Mouse (Mus musculus) stomach, embryonic 14.5 days (tissue): ENCODE measurements around the gene Ckap4. TPM values are rescaled to one million over a fixed set of nuclear protein-coding genes. Genes with fewer than 3 reads are reported as not detected.
A peak's percentile ranks its signal among the peaks of the same experiment; 100 is the strongest.

Source experiments
- ATAC-seq: fragments of 200-750 bp; cut with Nextera tagmentation; 2 replicates; pipeline ENCODE4 v1.8.0; 2017; ENCODE audit warnings: low read depth, moderate TSS enrichment; ENCODE audit not compliant: insufficient number of reproducible peaks, insufficient read depth, low FRiP score
- H3K27ac ChIP-seq: fragments of 300-500 bp; sonication (generic); 2 replicates; pipeline ENCODE4 v1.5.1; 2014; ENCODE audit warnings: mild to moderate bottlenecking, low read length, moderate library complexity, mixed read lengths
- H3K27me3 ChIP-seq: fragments of 300-500 bp; sonication (generic); 2 replicates; pipeline ENCODE4 v1.6.1; 2014; ENCODE audit warnings: low read length, control low read depth, mixed read lengths; ENCODE audit not compliant: control insufficient read depth, insufficient read depth
- H3K36me3 ChIP-seq: fragments of 300-500 bp; sonication (generic); 2 replicates; pipeline ENCODE4 v1.6.1; 2014; ENCODE audit warnings: mild to moderate bottlenecking, control low read depth, low read length, moderate library complexity, mixed read lengths; ENCODE audit not compliant: control insufficient read depth, insufficient read depth
- H3K4me1 ChIP-seq: fragments of 300-500 bp; sonication (generic); 2 replicates; pipeline ENCODE4 v1.6.1; 2014; ENCODE audit warnings: low read length, control low read depth, mixed read lengths; ENCODE audit not compliant: control insufficient read depth, insufficient read depth
- H3K4me2 ChIP-seq: fragments of 300-500 bp; sonication (generic); replicated peaks from 2 replicates; pipeline ENCODE4 v1.6.1; 2014; ENCODE audit warnings: low read depth, low read length, control low read depth
- H3K4me3 ChIP-seq: fragments of 300-500 bp; sonication (generic); 2 replicates; pipeline ENCODE4 v1.5.1; 2014; ENCODE audit warnings: low read depth, low read length, control low read depth
- H3K9ac ChIP-seq: fragments of 300-500 bp; sonication (generic); replicated peaks from 2 replicates; pipeline ENCODE4 v1.6.1; 2014; ENCODE audit warnings: low read depth, mild to moderate bottlenecking, control low read depth, low read length, moderate library complexity, mixed read lengths
- H3K9me3 ChIP-seq: fragments of 300-500 bp; sonication (generic); 2 replicates; pipeline ENCODE4 v1.6.1; 2016; ENCODE audit warnings: low read depth, low read length, control low read depth; ENCODE audit not compliant: control insufficient read depth
- WGBS: fragments of 180-500 bp; shearing (Covaris S2); extraction: QIAGEN DNeasy Blood & Tissue Kit; methylation state at CpG from one replicate; pipeline ENCODE4 v1.1.7; 2014; 5-methylcytosine and 5-hydroxymethylcytosine counted together
- polyA plus RNA-seq: library from polyadenylated mRNA; unstranded; fragments of >200 nt; fragmentation: Nextera tagmentation; extraction: Ambion mirVana; gene quantifications from 2 replicates; pipeline ENCODE4 v1.2.1, GENCODE M21; 2014

Gene Ckap4
- polyA plus RNA-seq, 1 experiment from 2014 or later: 89.3 TPM

- no peaks in the 10 kb centered on the region for H3K27me3 ChIP-seq
- peaks cover 3% of the 10 kb centered on the region; the same call in 1 of the 2 replicates for H3K9me3 ChIP-seq
- H3K36me3 ChIP-seq: no peaks in the 10 kb centered on the region
- WGBS: 39% methylated on average over 6 of the region's 6 CpGs
- H3K9ac ChIP-seq: no peak overlapping the region
- ATAC-seq: peak; percentile 63; the same call in 1 of the 2 replicates
- peak overlapping the region; percentile 58 for H3K27ac ChIP-seq
- no peak overlapping the region for H3K4me3 ChIP-seq
- H3K4me2 ChIP-seq: no peak overlapping the region
- H3K4me1 ChIP-seq: no peaks in the 10 kb centered on the region
These were observed 20.6 kb upstream of the Ckap4 start for GRCm38 (mm10) chr10:84554291-84555009.

DNA sequence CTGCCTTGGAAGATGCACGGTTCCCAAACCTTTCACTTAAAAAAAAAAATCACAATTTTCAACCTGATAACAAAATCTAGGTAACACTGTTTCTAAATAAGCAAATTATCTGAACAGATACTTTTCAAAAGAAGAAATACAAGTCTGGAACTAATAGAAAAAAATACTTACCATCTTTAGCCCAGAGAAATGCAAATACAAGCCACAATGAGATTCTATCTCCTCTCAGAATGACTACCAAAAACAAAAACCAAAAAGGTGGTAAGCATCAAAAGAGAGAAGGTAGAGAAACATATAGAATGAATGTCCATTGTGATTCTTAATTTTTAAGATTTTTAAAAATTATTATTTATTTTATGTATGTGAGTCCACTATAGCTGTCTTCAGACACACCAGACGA, 18.6 kb upstream of the Ckap4 start:
- no peaks in the 10 kb centered on the region for H3K4me1 ChIP-seq
- H3K27ac ChIP-seq: no peak overlapping the region
- H3K4me2 ChIP-seq: no peak overlapping the region
- no peak overlapping the region for H3K9ac ChIP-seq
- no peaks in the 10 kb centered on the region for H3K27me3 ChIP-seq
- no peaks in the 10 kb centered on the region for H3K36me3 ChIP-seq
- H3K4me3 ChIP-seq: no peak overlapping the region
- H3K9me3 ChIP-seq: no peaks in the 10 kb centered on the region
- no peak for ATAC-seq
- 89% methylated on average over 2 of the region's 2 CpGs for WGBS

DNA sequence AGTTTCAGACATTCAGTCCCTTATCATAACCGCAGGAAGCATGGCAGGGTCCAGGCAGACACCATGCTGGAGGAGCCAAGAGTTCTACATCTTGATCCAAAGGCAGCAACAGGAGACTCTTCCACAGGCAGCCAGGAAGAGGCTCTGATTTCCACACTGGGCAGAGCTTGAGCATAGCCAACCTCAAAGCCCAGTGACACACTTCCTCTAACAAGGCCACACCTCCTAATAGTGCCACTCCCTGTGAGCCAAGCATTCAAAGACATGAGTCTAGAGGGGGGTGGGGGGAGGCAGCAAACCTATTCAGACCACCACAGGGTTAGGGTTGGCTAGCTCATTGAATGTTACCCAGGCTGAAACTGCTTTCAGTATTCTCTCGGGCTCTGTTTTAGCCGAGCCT, 18.0 kb upstream of the Ckap4 start:
- no peak for ATAC-seq
- Histone ChIP-seq H3K4me1 (no peaks in the 10 kb centered on the region), H3K9me3 (no peaks in the 10 kb centered on the region), H3K27me3 (no peaks in the 10 kb centered on the region), H3K9ac (no peak overlapping the region), H3K4me2 (no peak overlapping the region), H3K4me3 (no peak overlapping the region), H3K36me3 (no peaks in the 10 kb centered on the region), H3K27ac (no peak overlapping the region)
- WGBS: 94% methylated on average over 3 of the region's 3 CpGs

DNA sequence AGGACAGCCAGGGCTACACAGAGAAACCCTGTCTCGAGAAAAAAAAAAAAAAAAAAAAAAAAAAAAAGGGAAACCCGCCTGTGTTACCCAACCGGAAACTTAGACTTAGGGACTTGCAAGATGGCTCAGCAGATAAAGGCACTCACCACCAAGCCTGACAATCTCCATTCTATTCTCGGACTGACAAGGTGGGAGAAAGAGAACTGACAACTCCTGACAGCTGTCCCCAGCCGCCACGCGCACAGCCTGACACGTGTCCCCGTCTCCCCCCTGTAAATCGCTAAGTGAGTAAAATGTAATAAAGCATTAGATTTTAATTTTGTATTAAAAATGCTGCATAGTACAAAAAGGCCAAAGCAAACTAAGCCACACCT, 16.0 kb upstream of the Ckap4 start:
- Histone ChIP-seq H3K4me3 (no peak overlapping the region), H3K4me2 (no peak overlapping the region), H3K9me3 (no peaks in the 10 kb centered on the region), H3K9ac (no peak overlapping the region), H3K36me3 (no peaks in the 10 kb centered on the region), H3K4me1 (no peaks in the 10 kb centered on the region; the same call in 1 of the 2 replicates), H3K27me3 (no peaks in the 10 kb centered on the region), H3K27ac (no peak overlapping the region)
- ATAC-seq: no peak
- WGBS: 82% methylated on average over 10 of the region's 10 CpGs

- WGBS: 71% methylated on average over 17 of the region's 17 CpGs
- H3K9me3 ChIP-seq: no peaks in the 10 kb centered on the region
- no peak overlapping the region for H3K4me2 ChIP-seq
- ATAC-seq: no peak
- peaks cover 3% of the 10 kb centered on the region; the same call in 1 of the 2 replicates for H3K4me1 ChIP-seq
- H3K9ac ChIP-seq: no peak overlapping the region
- no peak overlapping the region for H3K4me3 ChIP-seq
- H3K36me3 ChIP-seq: no peaks in the 10 kb centered on the region
- H3K27me3 ChIP-seq: no peaks in the 10 kb centered on the region
- no peak overlapping the region for H3K27ac ChIP-seq
These were observed 15.5 kb upstream of the Ckap4 start for GRCm38 (mm10) chr10:84549146-84549919.

DNA sequence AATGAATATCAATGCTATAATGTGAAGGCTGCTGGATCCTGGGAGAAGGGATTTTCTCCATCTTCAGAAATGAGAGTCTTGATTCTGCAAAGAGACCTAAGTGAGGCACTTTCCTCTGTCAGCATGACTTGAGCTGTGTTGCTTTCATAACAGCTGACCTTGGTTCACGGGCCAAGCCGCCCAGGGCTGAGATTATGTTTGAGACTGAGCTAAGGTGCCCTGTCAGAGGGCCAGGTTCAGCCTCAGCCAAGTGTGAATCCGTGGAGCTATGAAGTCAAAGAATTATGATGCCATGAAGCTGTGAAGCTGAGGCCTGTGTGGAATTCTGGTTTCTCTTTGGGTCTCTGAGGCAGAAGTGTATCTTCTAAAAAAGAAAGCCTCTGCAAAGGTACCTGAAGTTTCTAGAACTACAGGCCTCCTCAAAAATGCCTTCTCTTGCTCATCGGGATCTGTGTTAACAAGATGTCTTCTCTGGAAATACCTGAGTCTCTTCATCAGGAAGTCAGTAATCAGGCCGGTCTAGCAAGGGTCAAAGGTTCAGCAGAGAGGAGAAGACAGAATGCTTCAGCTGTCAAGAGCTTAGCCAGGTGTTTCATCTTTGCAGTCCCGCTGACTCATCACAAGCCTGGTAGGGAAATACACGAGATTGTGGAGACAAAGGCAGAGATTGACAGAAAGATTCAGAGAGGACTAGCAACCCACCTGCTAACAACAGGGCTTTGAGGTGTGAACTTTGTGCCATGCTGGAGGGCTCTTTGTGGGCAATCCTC, 11.2 kb upstream of the Ckap4 start:
- 28% methylated on average over 7 of the region's 7 CpGs for whole genome bisulfite sequencing
- peak overlapping the region; percentile 48; the same call in 1 of the 2 replicates for H3K27ac ChIP-seq
- no peak overlapping the region for H3K9ac ChIP-seq
- peaks cover 3% of the 10 kb centered on the region; the same call in 1 of the 2 replicates for H3K4me1 ChIP-seq
- no peak for ATAC-seq
- no peaks in the 10 kb centered on the region for H3K9me3 ChIP-seq
- H3K4me3 ChIP-seq: no peak overlapping the region
- no peaks in the 10 kb centered on the region for H3K36me3 ChIP-seq
- no peaks in the 10 kb centered on the region for H3K27me3 ChIP-seq
- no peak overlapping the region for H3K4me2 ChIP-seq

DNA sequence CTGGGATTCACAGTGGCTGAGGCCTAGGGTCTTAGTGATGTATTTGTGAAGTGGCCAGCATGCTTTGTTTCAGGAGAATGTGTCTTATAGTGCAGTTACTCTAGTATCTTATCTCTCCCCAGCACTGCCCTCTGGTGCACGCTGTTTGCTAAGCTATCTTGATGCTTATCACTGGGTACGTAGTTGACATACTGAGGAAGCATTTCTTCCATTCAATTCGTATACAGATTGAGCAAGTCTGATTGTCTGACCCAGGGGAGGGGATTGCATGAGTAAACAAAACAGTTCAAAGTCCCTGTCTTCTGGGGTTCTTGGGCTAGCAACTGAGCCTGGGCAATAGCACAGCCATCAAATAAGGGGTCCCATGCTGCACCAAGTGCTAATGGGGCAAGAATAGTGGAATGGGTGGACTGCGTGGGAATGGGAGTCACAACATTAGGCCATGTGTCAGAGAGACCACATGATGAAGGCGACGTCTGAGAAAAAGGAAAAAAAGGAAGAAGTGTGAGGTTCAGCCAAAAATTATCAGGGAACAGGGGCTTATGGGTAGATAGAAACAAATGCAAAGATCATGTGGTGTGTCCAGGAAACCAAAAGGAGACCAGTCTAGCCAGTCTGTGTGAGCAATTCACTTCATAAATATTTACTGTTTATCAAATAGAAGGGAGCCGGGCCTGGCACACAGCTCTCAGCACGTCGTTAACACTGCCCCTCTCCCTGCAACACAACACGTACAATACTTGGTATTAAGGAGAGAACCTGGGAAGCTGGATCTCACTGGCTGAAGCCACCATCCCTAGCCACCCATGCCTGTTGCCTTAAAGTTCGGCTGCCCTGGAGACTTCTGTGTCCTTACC, 9.2 kb upstream of the Ckap4 start:
- Histone ChIP-seq H3K9me3 (no peaks in the 10 kb centered on the region), H3K27me3 (no peaks in the 10 kb centered on the region), H3K27ac (no peak overlapping the region), H3K4me2 (no peak overlapping the region), H3K9ac (no peak overlapping the region), H3K4me1 (peaks cover 3% of the 10 kb centered on the region; the same call in 1 of the 2 replicates), H3K4me3 (no peak overlapping the region), H3K36me3 (no peaks in the 10 kb centered on the region)
- no peak; the same call in 1 of the 2 replicates for ATAC-seq
- 58% methylated on average over 11 of the region's 11 CpGs for WGBS
